Mouse (Mus musculus): Measurements from ENCODE around the gene Tmtc1. TPM values are rescaled to one million over a fixed set of nuclear protein-coding genes. Genes with fewer than 3 reads are reported as not detected.

Tmtc1 gene
- 0.01 TPM for polyA plus RNA-seq (2012; fragmentation: generic; extraction: Trizol)

DNA sequence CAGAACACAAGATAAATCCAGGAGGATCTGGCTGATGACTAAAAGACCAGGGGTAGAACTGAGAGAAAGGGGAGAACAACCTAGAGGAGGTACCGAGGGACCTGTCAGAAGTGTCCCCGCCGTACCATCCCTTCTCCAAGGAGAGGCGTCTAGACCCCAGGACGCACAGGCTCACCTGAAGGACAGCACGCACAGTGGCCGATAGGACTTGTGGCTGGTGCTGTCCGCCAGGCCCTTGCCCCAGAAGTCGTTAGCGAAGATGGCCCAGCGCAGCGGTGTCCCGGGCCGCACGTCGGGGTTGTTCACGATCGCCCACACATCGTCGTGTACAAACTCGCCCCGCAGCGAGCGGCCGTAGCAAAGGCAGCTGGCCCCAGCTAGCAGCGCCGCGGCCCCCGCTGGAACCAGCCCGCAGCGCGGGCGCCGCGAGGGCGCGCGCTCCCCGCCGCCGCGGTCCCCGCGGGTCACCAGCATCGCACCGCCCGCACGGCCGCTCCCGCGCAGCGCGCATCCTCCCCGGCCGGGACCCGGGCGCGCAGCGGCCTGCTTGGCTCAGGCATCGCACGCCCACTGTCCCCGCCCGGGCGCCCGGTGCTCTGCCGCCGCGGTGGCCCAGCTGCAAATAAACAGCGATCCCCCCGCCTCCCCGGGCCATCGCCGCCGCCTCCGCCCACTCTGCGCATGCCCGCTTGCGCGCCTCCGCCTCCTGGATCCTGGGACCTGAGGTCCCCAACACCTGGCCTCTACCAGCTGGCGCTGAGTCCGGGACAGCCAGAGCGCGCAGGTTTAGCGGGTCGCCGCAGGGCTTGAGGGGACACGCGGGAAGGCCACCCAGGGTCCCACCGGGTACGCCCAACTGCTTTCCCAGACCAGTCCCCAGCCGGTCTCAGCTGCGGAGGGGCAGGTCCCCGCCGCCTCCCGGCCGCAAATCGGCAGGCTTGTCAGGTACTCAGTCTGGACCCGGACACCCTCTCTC lies at the start of gene Tmtc1:
Gene Tmtc1, minus strand, starts transcription at position 664 of the 976 bp plus-strand sequence.
- Histone ChIP-seq H3K4me3 (no peak within 1 kb of the TSS), H3K79me2 (ENCODE audit: control insufficient read depth, insufficient read depth) (no peaks in the 10 kb centered on the region), H3K4me2 (ENCODE audit: low read depth) (peak within 1 kb of the TSS; percentile 30), H3ac (ENCODE audit: control insufficient read depth, insufficient read length) (no peak within 1 kb of the TSS), H3K36me3 (ENCODE audit: control insufficient read depth, insufficient read depth) (no peaks in the 10 kb centered on the region), H3K27me3 (ENCODE audit: control insufficient read depth, insufficient read depth, insufficient read length) (peaks cover 30% of the 10 kb centered on the region)
- no peak for TF ChIP-seq MAX (IDR thresholded peaks at IDR 0.05; ENCODE audit: low read depth)
- TF ChIP-seq REST (IDR thresholded peaks at IDR 0.05; ENCODE audit: insufficient read depth, insufficient read length): no peak
- no peak for TF ChIP-seq POLR2A (IDR thresholded peaks at IDR 0.05; ENCODE audit: insufficient read length, low read depth)
- TF ChIP-seq MYOG (IDR thresholded peaks at IDR 0.05; ENCODE audit: control insufficient read depth in 1 of 3, insufficient read depth in 1 of 3, insufficient read length in 2 of 3, low read depth in 2 of 3): no peak
- no peak for TF ChIP-seq USF1 (IDR thresholded peaks at IDR 0.05; ENCODE audit: low read depth)
- no peak for TF ChIP-seq TCF12 (IDR thresholded peaks at IDR 0.05; ENCODE audit: insufficient read depth, poor library complexity, severe bottlenecking)
- TF ChIP-seq TCF3 (IDR thresholded peaks at IDR 0.05; ENCODE audit: insufficient read length, low read depth): no peak
- no peak for TF ChIP-seq MYOD1 (IDR thresholded peaks at IDR 0.05; ENCODE audit: control insufficient read depth in 1 of 3, insufficient read length in 2 of 3, low read depth in 2 of 3)
- TF ChIP-seq E2F4 (IDR thresholded peaks at IDR 0.05; ENCODE audit: insufficient read depth): no peak
- TF ChIP-seq CEBPB (IDR thresholded peaks at IDR 0.05; ENCODE audit: insufficient read depth, poor library complexity, severe bottlenecking): no peak

DNA sequence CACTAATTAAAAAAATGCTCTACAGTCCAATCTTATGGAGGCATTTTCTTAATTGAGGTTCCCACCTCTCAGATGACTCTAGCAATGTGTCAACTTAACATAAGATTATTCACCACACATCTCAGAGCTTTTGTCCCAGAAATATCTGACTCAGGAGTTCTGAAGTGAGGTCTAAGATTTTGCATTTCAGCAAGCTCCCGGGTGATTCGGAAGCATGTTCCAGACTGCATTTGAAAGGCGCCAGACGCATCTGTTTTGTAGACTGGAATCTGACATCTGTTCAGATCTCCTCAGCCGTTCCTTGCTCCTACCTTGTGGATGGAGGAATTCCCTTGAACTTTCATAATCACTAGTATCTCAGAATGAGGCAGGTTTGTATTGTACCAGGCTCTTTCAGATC lies 47.7 kb upstream of the Tmtc1 start:
- TF ChIP-seq MYOD1 (IDR thresholded peaks at IDR 0.05; ENCODE audit: control insufficient read depth in 1 of 3, insufficient read length in 2 of 3, low read depth in 2 of 3) (no peak), REST (IDR thresholded peaks at IDR 0.05; ENCODE audit: insufficient read depth, insufficient read length) (no peak), TCF3 (IDR thresholded peaks at IDR 0.05; ENCODE audit: insufficient read length, low read depth) (no peak), TCF12 (IDR thresholded peaks at IDR 0.05; ENCODE audit: insufficient read depth, poor library complexity, severe bottlenecking) (no peak), CEBPB (IDR thresholded peaks at IDR 0.05; ENCODE audit: insufficient read depth, poor library complexity, severe bottlenecking) (no peak), SRF (IDR thresholded peaks at IDR 0.05; ENCODE audit: control insufficient read depth, insufficient read length, low read depth) (no peak), POLR2AphosphoS2 (IDR thresholded peaks at IDR 0.05; ENCODE audit: insufficient read length, low read depth) (no peak), POLR2A (IDR thresholded peaks at IDR 0.05; ENCODE audit: insufficient read length, low read depth) (no peak), USF1 (IDR thresholded peaks at IDR 0.05; ENCODE audit: low read depth) (no peak), MAX (IDR thresholded peaks at IDR 0.05; ENCODE audit: low read depth) (no peak)
- no peak overlapping the region for H3K4me2 ChIP-seq (ENCODE audit: low read depth)
- no peak overlapping the region for H3K4me3 ChIP-seq
- H3ac ChIP-seq (ENCODE audit: control insufficient read depth, insufficient read length): no peak overlapping the region
- H3K36me3 ChIP-seq (ENCODE audit: control insufficient read depth, insufficient read depth): no peaks in the 10 kb centered on the region
- no peaks in the 10 kb centered on the region for H3K27me3 ChIP-seq (ENCODE audit: control insufficient read depth, insufficient read depth, insufficient read length)
- no peaks in the 10 kb centered on the region for H3K79me2 ChIP-seq (ENCODE audit: control insufficient read depth, insufficient read depth)

DNA sequence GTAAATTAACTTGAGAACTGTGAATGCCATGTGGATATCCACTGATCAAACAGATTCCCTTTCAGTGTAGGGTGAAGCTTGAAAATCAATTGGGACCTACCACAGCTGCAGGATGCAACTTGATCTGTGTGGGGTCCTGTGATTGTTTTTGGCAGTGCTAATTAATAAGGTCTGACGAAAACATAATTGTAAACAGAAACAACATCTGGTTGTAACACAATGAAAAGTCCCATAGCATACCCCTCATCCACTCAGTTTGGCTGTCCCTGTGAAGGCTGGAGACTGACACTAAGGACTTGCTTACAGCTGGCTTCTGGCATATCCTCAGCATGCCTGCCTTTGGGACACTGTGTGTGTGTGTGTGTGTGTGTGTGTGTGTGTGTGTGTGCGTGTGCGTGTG lies 42.6 kb upstream of the Tmtc1 start:
- Histone ChIP-seq H3K4me3 (no peak overlapping the region), H3ac (ENCODE audit: control insufficient read depth, insufficient read length) (no peak overlapping the region), H3K27me3 (ENCODE audit: control insufficient read depth, insufficient read depth, insufficient read length) (no peaks in the 10 kb centered on the region), H3K36me3 (ENCODE audit: control insufficient read depth, insufficient read depth) (no peaks in the 10 kb centered on the region), H3K79me2 (ENCODE audit: control insufficient read depth, insufficient read depth) (no peaks in the 10 kb centered on the region), H3K4me2 (ENCODE audit: low read depth) (no peak overlapping the region)
- no peak for TF ChIP-seq REST (IDR thresholded peaks at IDR 0.05; ENCODE audit: insufficient read depth, insufficient read length)
- TF ChIP-seq MYOD1 (IDR thresholded peaks at IDR 0.05; ENCODE audit: control insufficient read depth in 1 of 3, insufficient read length in 2 of 3, low read depth in 2 of 3): no peak
- TF ChIP-seq CEBPB (IDR thresholded peaks at IDR 0.05; ENCODE audit: insufficient read depth, poor library complexity, severe bottlenecking): no peak
- no peak for TF ChIP-seq MAX (IDR thresholded peaks at IDR 0.05; ENCODE audit: low read depth)
- no peak for TF ChIP-seq MYOG (IDR thresholded peaks at IDR 0.05; ENCODE audit: control insufficient read depth in 1 of 3, insufficient read depth in 1 of 3, insufficient read length in 2 of 3, low read depth in 2 of 3)

DNA sequence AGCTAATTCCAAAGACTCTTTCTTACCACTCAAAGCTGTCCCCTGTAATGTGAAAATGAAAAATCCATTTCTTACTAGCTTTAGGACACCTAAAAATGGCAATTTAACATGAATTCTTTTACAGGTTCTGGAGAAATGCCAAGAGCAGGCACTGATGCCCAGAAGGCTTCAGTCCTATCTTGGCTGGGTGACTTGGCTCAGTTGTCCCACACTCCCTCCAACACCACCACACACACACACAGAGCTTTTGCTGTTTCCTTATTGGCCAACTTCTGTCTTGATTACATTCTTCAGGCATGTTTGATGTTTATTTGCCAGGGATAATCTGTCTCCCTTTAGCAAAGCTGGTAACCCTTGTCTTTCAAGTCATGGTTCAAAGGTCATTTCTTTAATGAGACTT lies 37.7 kb upstream of the Tmtc1 start:
- TF ChIP-seq MAX (IDR thresholded peaks at IDR 0.05; ENCODE audit: low read depth): no peak
- TF ChIP-seq TCF12 (IDR thresholded peaks at IDR 0.05; ENCODE audit: insufficient read depth, poor library complexity, severe bottlenecking): no peak
- TF ChIP-seq POLR2AphosphoS2 (IDR thresholded peaks at IDR 0.05; ENCODE audit: insufficient read length, low read depth): no peak
- Histone ChIP-seq H3K4me2 (ENCODE audit: low read depth) (no peak overlapping the region), H3K79me2 (ENCODE audit: control insufficient read depth, insufficient read depth) (no peaks in the 10 kb centered on the region), H3ac (ENCODE audit: control insufficient read depth, insufficient read length) (no peak overlapping the region), H3K27me3 (ENCODE audit: control insufficient read depth, insufficient read depth, insufficient read length) (no peaks in the 10 kb centered on the region), H3K4me3 (no peak overlapping the region), H3K36me3 (ENCODE audit: control insufficient read depth, insufficient read depth) (no peaks in the 10 kb centered on the region)

DNA sequence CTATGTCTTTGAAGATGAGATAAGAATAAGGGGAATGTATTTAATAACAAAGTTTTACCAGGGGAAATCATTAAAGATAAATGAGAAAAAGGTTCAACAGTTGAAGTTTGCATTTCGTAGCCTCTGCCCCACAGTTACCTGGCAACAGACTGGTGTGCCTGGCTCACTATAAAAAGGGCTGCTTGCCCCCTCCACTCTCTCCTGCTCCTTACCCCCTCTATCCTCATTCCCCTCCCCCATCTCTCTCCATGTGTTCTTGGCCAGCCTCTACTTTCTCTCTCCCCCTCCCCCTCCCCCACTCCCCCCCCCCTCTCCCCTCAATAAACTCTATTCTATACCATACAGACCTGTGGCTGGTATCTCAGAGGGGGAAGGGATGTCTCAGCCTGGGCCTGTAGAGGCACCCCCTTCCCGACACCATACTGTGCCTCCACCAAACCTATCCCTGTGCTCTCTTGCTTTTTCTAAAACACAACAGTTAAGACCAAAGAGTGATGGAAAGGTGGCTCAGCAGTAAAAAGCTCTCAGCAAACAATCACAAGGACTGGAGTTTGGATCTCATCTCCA lies 35.6 kb upstream of the Tmtc1 start:
- Histone ChIP-seq H3K4me3 (no peak overlapping the region), H3ac (ENCODE audit: control insufficient read depth, insufficient read length) (no peak overlapping the region), H3K36me3 (ENCODE audit: control insufficient read depth, insufficient read depth) (no peaks in the 10 kb centered on the region), H3K4me2 (ENCODE audit: low read depth) (no peak overlapping the region), H3K27me3 (ENCODE audit: control insufficient read depth, insufficient read depth, insufficient read length) (no peaks in the 10 kb centered on the region), H3K79me2 (ENCODE audit: control insufficient read depth, insufficient read depth) (no peaks in the 10 kb centered on the region)
- TF ChIP-seq MAX (IDR thresholded peaks at IDR 0.05; ENCODE audit: low read depth): no peak

Data from myocyte (in vitro differentiated cells).